Mouse (Mus musculus) urinary bladder, postnatal 25 days (tissue): ENCODE measurements around the gene Angptl2.

Experiments
- DNase-seq: peaks from one replicate; pipeline ENCODE4 v3.0.0; 2022; ENCODE audit warnings: low spot score

The Angptl2 gene

GRCm38 (mm10) chr2:33230701-33231100 lies 14.8 kb downstream of the Angptl2 start:
- no peak for DNase-seq

GRCm38 (mm10) chr2:33231788-33232187 lies 15.9 kb downstream of the Angptl2 start:
- no peak for DNase-seq

- no peak for DNase-seq
Measured at GRCm38 (mm10) chr2:33232782-33233570, 17.1 kb downstream of the Angptl2 start.

- DNase-seq: no peak
Measured at GRCm38 (mm10) chr2:33233856-33234255, 18.0 kb downstream of the Angptl2 start.

- DNase-seq: no peak
Measured at GRCm38 (mm10) chr2:33234848-33235247, 19.0 kb downstream of the Angptl2 start.

GRCm38 (mm10) chr2:33237581-33237980 lies 21.7 kb downstream of the Angptl2 start:
- no peak for DNase-seq

- DNase-seq: no peak
Measured at GRCm38 (mm10) chr2:33244880-33245279, 29.0 kb downstream of the Angptl2 start.

GRCm38 (mm10) chr2:33245350-33245749 lies 29.5 kb downstream of the Angptl2 start:
- DNase-seq: no peak

GRCm38 (mm10) chr2:33246841-33247240 lies 31.0 kb downstream of the Angptl2 start:
- DNase-seq: no peak

- no peak for DNase-seq
Measured at GRCm38 (mm10) chr2:33248549-33248948, 32.7 kb downstream of the Angptl2 start.

GRCm38 (mm10) chr2:33249922-33250633 lies 34.2 kb downstream of the Angptl2 start:
- DNase-seq: no peak

- no peak for DNase-seq
Measured at GRCm38 (mm10) chr2:33252751-33253150, 36.9 kb downstream of the Angptl2 start.

- DNase-seq: no peak
Measured at GRCm38 (mm10) chr2:33253572-33254190, 37.8 kb downstream of the Angptl2 start.

GRCm38 (mm10) chr2:33254318-33254985 lies 38.6 kb downstream of the Angptl2 start:
- DNase-seq: no peak

- DNase-seq: no peak
Measured at GRCm38 (mm10) chr2:33256769-33257537, 41.1 kb downstream of the Angptl2 start.

- no peak for DNase-seq
Measured at GRCm38 (mm10) chr2:33260772-33261171, 44.9 kb downstream of the Angptl2 start.

GRCm38 (mm10) chr2:33261475-33261874 lies 45.6 kb downstream of the Angptl2 start:
- no peak for DNase-seq

GRCm38 (mm10) chr2:33265793-33266192 lies 49.9 kb downstream of the Angptl2 start:
- DNase-seq: no peak

GRCm38 (mm10) chr2:33267075-33267474 lies 51.2 kb downstream of the Angptl2 start:
- DNase-seq: no peak

GRCm38 (mm10) chr2:33268384-33269131 lies 52.7 kb downstream of the Angptl2 start:
- DNase-seq: no peak

GRCm38 (mm10) chr2:33269132-33269493 lies 53.2 kb downstream of the Angptl2 start:
- DNase-seq: no peak
